Mouse (Mus musculus) kidney, adult 11 months (tissue): ENCODE results near the gene Gpt2.
A peak's percentile ranks its signal among the peaks of the same experiment; 100 is the strongest.

Experiments
- DNase-seq: peaks from one replicate; pipeline ENCODE4 v3.0.0; 2022

Gene Gpt2

DNA sequence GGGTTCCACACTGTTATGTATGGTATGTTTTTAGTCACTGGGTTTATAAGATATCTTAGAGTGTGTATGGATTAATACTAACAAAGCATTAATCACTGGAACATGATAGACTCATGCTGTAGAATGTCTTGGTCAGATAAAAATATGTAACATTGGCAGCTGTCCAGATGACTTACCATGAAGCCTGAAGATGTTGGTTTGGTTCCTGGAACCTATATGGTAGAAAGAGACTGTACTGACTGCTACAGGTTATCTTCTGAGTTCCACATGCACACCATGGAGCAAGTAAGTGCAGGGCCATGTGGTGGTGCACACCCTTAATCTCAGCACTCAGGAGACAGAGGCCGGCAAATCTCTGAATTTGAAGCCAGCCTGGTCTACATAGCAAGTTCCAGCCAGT, 38.3 kb downstream of the Gpt2 start:
- DNase-seq: no peak

DNA sequence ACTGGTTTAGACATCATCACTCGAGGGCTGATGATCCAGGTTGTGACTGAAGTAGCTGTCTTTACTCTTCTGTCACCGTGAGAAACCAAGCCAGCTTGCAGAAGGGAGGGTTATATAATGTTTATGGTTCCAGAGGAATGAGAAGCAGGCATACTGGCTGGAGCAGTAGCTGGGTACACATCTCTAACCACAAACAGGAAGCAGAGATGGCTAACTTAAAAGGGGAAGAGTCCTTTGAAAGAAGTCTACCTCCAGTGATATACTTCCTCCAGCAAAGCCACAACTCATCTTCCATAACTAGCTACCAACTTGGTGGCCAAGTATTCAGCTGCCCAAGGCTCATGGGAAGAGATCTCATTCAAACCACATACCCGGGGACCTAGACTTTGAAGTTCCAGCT, 39.1 kb downstream of the Gpt2 start:
- no peak for DNase-seq

DNA sequence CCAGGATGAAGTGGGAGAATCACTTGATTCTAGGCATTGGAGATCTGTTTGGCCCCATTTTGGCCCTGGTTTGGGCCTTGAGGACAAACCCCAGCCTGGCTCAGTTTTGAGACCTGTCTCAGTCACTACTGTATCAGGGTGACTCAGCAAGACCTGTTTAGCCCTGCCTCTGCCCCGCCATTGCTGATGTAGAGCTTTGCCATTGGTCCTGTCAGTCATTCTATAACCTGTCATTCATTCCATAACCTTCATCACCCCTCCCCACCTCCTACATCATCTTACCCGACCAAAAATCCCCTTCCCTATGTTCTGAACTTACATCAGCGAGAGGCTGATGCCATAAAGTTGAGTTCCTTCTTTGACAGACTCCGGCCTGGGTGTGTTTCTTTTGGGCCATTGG, 40.5 kb downstream of the Gpt2 start:
- DNase-seq: no peak

DNA sequence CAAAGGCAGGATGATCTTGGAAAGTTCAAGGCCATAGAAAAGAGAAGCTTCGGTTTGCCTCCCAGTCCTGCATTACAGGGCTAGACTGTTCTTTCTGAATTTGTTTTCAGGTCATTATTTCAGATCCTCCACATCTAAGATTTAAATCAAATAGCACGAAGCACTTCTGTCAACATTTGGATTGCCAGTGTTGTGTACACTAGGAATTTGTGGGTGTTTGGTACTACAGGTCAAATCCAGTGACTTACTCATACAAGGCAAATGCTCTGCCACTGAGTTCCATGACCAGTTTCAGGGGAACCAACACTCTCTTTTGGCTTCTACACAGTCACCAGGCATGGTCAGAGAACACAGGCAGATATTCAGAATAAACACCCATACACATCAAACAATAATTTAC, 41.1 kb downstream of the Gpt2 start:
- DNase-seq: no peak

DNA sequence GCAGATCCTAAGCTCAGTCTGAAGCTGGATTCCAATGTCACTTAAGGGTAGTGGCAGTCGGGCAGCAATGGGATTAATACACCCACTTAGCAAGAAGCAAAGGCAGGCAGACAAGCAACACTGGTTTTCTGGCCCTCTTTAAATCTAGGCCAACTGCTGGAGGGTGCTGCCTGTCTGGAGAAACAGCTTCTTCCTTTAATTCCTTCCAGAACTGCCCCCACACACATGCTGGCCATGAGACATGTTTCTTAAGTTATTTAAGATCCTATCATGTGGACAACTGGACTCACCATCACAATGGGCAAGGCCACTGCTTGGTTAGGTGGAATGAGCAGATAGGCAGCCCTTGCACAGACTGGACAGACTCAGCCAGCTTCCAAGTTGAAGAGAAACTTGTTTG, 41.8 kb downstream of the Gpt2 start:
- DNase-seq: no peak

DNA sequence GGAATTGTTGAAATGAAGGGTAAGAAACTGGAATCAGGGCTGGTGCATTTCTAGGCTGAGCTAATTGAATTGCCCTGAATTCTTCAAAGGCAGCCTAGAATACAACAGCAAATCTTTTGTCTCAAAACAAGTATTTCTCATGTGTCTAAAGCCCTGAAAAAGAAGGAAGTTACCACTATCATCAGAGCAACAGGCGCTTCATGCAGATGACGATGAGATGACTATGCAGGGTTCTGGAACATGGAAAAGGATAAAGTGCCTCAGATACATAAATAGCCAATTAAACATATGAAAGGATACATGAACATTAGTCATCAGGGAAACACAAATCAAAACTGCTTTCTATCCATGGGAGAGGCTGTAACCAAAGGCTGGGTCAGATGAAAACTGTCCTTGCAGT, 44.0 kb downstream of the Gpt2 start:
- DNase-seq: no peak

DNA sequence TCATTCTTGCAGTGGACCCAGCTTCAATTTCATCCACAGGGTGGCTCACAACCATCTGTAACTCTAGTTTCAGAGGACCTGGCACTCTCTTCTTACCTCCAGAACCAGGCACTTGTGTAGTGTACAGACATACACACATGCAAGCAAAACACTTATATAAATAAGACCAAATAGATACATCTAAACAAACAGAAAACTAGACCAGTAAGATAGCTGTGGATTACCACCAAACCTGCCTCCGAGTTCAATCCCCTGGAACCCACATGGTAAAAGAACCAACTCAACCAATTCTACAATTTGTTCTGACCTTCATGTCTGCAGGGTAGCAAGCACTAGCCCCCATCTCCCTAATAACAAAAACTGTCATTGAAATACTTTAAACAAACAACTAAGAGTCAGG, 59.6 kb downstream of the Gpt2 start:
- no peak for DNase-seq

DNA sequence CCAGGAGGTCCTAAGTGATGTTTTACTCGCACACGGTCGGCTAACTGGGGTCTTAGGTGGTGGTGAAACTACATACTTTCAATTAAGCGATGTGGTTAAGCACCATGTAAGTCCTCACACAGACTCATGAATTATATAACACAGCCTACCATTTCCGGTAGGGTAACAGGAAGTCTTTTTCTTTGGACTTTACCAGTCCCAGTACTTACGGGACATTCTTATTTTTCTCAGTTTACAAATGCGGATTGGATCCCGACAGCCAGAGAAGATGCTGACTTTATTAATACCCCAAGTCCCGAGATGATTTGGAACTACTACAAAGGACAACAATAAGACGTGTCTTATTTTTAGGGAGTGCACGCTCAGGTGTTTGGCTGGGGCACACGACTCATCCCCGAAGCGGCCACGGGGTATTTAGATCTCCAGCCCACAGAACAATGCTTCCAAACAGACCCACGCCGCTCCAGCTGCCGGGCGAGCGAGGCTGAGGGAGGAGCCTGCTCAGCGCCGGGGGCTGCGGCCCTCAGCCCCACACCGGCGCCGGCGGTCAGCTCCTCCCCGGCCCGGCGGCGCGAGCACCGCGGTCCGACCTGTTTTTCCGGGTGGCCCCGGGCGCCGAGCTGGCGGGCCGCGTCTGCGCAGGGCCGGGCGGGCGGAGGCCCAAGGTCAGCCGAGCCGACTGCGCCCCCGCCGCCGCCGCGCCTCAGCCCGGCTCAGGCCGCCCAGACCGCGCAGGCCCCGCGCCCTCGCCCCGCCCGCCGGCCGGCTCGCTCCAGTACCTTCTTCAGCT, 62.2 kb downstream of the Gpt2 start:
- DNase-seq: no peak

DNA sequence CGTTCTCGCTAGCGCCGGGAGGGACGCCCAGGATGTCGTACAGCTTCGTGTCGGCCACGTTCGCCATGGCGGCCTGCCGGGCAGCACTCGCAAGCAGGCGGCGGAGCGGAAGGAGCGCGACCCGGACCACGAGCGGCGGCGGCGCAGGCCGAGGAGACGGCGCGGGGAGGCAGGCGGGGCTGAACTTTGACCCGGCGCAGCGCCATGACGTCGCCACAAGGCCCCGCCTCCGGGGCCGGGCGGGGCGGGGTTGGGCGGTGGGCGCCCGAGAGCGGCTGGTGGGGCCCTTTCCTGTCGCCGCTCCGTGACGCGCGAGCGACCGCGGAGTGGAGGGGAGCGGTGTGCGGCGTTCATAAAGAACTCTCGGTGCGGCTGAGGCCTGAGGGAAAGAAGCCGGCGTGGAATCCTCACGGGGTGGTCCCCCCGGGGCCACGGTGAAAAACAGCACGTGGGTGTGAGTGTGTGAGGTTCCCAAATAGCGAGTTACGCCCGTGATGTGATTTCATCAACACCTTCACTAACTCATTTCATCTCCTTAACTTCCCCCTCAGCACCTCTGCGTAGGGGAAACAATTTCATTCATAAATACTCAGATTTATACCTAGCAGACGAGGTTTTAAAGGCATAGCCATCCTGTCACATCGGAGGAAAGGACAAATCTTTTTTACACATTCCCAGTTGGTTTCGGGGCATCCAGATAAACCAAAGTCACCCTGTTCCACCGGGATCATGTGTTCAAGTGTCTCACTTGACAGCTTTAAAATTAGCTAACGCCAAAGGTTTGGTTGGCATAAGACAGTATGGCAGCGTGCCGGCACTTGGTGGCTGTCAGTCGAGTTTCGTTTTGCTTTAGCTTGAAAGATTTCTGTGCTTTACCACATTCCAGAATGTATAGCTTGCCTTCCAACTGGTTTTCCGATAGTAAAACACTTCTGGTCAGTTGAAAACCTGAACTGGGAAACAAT, 63.1 kb downstream of the Gpt2 start, which contains the start of gene Dnaja2:
Gene Dnaja2, minus strand, starts transcription at position 164 of the 965 bp plus-strand sequence.
- peak; percentile 80 for DNase-seq

DNA sequence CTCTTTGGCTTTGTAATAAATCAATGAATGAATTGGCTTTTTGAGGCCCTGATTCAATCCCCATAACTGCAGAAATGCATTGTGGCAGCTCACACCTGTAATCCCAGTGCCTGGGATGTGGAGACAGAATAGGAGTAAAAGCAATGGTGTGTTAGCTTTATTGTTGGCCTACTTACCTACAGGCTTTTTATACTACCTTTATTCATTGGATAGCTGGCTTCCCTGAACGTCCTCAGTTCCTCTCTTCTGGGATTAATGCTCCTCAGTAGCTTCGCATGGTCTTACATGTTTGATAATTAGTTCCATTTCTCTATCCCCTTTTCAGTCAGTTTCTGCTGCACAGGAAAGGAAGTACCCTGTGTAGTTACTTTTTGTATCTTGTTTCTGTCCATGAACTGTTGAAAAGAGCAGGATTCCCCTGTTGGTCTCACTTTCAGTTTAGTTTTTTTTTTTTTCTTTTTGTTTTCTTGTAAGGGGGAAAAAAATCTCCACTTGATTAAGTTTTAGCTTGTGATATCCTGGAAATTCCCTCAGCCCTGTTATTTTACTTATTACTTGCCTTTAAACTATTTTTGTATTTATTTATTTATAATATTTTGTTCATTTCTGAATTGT, 64.7 kb downstream of the Gpt2 start:
- no peak for DNase-seq

DNA sequence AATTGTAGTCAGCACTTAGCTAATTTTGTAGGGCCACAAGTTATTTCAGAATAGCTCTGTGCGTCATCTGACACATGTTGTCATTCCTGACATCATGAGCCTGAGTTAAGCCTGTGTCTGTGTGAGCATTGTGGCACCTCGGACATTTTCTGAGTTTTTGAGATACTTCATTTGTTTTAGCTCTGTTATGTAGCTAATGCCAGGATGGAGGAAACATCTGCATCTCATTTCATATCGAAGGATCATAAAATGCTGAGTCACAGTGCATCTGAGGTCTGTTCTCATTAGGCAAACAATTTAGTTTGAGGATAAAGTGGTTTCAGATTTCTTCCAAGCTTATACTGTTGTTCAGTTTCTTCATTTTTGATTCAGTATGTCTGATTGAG, 65.2 kb downstream of the Gpt2 start:
- no peak for DNase-seq

DNA sequence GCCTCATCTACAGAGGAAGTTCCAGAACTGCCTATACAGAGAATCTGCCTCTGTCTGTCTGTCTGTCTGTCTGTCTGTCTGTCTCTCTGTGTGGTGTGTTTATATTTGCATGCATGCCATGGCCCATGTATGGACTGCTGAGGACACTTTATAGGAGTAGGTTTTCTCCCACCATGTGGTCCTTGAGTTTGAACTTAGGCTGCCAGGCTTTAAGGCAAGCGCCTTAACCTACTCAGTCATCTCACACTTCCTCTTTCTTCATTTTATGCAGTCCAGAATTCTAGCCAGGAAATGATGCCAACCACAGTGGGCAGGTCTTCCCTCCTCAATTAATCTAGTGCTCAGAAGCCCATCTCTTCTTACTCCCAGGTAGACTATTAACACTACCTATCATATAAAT, 66.8 kb downstream of the Gpt2 start:
- no peak for DNase-seq

DNA sequence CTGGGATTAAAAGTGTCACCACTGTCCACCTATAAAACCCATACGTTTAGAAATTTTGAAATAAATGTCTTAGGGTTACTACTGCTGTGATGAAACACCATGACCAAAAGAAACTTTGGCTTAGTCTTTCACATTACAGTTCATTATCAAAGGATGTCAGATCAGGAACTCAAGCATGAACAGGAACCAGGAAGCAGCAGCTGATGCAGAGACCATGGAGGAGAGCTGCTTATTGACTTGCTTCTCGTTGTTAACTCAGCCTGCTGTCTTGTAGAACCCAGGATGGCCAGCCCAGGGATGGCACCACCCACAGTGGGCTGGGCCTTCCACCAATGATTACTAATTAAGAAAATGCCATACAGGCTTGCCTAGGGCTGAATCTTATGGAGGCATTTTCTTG, 67.6 kb downstream of the Gpt2 start:
- DNase-seq: no peak

DNA sequence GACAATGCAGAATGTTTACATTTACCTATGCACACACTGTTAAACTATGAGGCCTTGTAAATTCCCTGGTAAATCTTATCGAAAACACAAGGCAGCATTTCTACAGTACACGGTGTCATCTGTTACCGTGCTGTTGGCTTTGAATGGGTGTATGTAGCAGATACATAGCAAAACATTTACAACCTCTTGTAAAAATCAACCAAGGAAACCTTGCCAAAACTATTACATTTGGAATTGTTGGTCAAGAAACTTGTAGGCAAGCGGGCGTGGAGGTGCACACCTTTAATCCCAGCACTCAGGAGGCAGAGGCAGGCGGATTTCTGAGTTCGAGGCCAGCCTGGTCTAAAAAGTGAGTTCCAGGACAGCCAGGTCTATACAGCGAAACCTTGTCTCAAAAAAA, 71.0 kb downstream of the Gpt2 start:
- peak; percentile 27 for DNase-seq

DNA sequence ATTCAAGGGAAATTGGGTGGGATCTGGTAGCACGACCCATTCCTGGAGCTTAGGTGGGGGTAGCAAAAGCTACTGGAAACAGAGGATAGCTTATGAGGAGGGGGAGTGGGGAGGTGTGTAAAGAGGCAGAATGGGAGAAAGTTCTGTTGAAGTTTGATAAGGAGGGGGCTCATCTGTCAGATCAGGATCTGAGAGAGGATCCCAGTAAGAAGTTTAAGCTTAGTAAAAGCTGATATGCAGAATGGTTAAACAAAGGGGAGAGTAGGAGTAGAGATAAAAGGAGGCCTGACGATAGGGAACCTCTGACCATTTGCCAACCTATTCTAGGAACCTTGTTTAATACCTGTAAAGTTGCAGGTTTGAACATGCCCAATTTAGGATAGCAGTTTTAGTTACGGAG, 72.8 kb downstream of the Gpt2 start:
- DNase-seq: no peak

DNA sequence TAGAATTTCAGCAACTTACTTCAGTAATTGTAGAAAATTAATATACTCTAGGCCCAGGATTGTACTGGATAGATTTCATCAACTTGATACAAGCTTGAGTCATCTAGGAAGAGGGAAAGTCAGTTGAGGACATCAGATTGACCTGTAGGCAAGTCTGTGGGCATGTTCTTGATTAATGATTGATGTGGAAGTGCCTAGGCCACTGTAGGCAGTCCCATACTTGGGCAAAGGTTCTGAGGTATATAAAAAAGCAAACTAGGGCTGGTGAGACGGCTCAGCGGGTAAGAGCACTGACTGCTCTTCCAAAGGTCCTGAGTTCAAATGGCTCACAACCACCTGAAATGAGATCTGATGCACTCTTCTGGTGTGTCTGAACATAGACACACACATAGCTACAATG, 75.4 kb downstream of the Gpt2 start:
- DNase-seq: peak; percentile 82

DNA sequence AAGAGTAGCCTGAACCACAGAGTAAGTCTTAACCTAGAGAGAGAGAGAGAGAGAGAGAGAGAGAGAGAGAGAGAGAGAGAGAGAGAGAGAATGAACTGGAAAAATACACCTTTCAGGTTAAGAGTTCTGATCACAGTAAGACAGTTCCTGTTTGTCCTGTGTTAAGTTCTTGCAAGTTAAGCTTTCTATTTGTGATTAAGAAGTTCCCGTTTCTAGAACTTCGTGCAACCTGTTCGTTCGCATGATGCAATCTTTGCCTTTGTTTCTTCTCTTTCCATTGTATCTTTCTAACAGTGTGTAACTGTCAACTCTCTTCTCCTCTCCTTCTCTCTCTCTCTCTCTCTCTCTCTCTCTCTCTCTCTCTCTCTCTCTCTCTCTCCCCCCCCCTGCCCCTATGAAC, 78.1 kb downstream of the Gpt2 start:
- no peak for DNase-seq

DNA sequence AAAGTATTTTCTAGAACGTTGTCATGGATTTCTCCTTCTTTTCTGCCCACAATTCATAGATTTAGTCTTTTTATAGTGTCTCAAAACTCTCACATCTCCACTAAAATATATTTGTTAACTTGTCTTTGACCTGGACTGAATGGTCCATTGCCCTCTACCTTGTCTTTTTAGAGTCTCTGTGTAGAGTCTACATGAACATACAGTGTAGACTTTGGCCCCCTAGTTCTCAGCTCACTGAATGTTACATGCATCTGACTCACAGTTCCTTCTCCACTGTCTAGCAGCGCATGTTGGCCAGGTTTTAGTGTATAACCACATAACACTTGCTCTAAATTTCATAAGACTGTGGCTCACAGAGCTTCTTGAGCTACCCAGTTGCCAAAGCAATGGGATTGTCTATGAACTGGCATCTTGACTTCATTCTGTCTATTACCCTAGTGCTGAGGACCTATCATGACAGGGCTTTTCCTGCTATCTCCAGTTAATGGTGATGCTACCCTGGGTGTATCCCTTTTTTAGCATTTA, 81.7 kb downstream of the Gpt2 start:
- DNase-seq: peak; percentile 26
